Mouse (Mus musculus) limb, embryonic 15.5 days (tissue): ENCODE data around the gene Trim61. TPM values are rescaled to one million over a fixed set of nuclear protein-coding genes. Genes with fewer than 3 reads are reported as not detected.
A peak's percentile ranks its signal among the peaks of the same experiment; 100 is the strongest.
"Not testable (repeated sequence)": the region's sequence is repeated elsewhere in the genome, so short reads cannot be mapped to it uniquely, and the experiment has no call there.

ENCODE experiments used
- ATAC-seq: fragments of 200-750 bp; cut with Nextera tagmentation; 2 replicates; pipeline ENCODE4 v1.8.0; 2017; ENCODE audit warnings: low read depth, moderate TSS enrichment; ENCODE audit not compliant: insufficient number of reproducible peaks, low FRiP score, low TSS enrichment
- H3K27ac ChIP-seq: fragments of 300-500 bp; sonication (generic); 2 replicates; pipeline ENCODE4 v1.5.1; 2015; ENCODE audit warnings: moderate library complexity, mild to moderate bottlenecking, inconsistent platforms
- H3K27me3 ChIP-seq: fragments of 300-500 bp; sonication (generic); 2 replicates; pipeline ENCODE4 v1.6.1; 2015; ENCODE audit warnings: inconsistent platforms
- H3K36me3 ChIP-seq: fragments of 300-500 bp; sonication (generic); 2 replicates; pipeline ENCODE4 v1.6.1; 2015; ENCODE audit warnings: inconsistent platforms
- H3K4me1 ChIP-seq: fragments of 300-500 bp; sonication (generic); 2 replicates; pipeline ENCODE4 v1.6.1; 2015; ENCODE audit warnings: inconsistent platforms
- H3K4me2 ChIP-seq: fragments of 300-500 bp; sonication (generic); 2 replicates; pipeline ENCODE4 v1.6.1; 2015; ENCODE audit warnings: mild to moderate bottlenecking, inconsistent platforms
- H3K4me3 ChIP-seq: fragments of 300-500 bp; sonication (generic); 2 replicates; pipeline ENCODE4 v1.5.1; 2015; ENCODE audit warnings: mild to moderate bottlenecking, inconsistent platforms
- H3K9ac ChIP-seq: fragments of 300-500 bp; sonication (generic); 2 replicates; pipeline ENCODE4 v1.6.1; 2015; ENCODE audit warnings: inconsistent platforms
- H3K9me3 ChIP-seq: fragments of 300-500 bp; sonication (generic); 2 replicates; pipeline ENCODE4 v1.6.1; 2016; ENCODE audit warnings: inconsistent platforms
- WGBS: fragments of 180-500 bp; shearing (Covaris S2); methylation state at CpG from one replicate; pipeline ENCODE4 v1.1.7; 2015; 5-methylcytosine and 5-hydroxymethylcytosine counted together
- polyA plus RNA-seq: library from polyadenylated mRNA; unstranded; fragments of >200 nt; fragmentation: Nextera tagmentation; extraction: Ambion mirVana; gene quantifications from 2 replicates; pipeline ENCODE4 v1.2.1, GENCODE M21; 2015

Gene Trim61
- polyA plus RNA-seq, 1 experiment from 2014 or later = 0.37 TPM

GRCm38 (mm10) chr8:65037117-65037533 lies 18.8 kb upstream of the Trim61 start, which contains the start of gene Apela:
Gene Apela (minus strand): TSS chr8:65037336.
- ATAC-seq = peak; percentile 44; the same call in 1 of the 2 replicates
- no peaks in the 10 kb centered on the region for H3K27me3 ChIP-seq
- H3K4me3 ChIP-seq = peak within 1 kb of the TSS; percentile 33
- WGBS = under 1% methylated on average over 8 of the region's 8 CpGs
- no peaks in the 10 kb centered on the region for H3K36me3 ChIP-seq
- no peaks in the 10 kb centered on the region for H3K9me3 ChIP-seq
- H3K27ac ChIP-seq = peak within 1 kb of the TSS; percentile 72; the same call in 1 of the 2 replicates
- peaks cover 11% of the 10 kb centered on the region for H3K4me1 ChIP-seq
- peak within 1 kb of the TSS; percentile 48 for H3K4me2 ChIP-seq
- H3K9ac ChIP-seq = no peak within 1 kb of the TSS

- Histone ChIP-seq H3K4me2 (no peak overlapping the region), H3K4me3 (no peak overlapping the region), H3K27ac (no peak overlapping the region), H3K36me3 (no peaks in the 10 kb centered on the region), H3K9ac (no peak overlapping the region), H3K27me3 (no peaks in the 10 kb centered on the region), H3K9me3 (no peaks in the 10 kb centered on the region), H3K4me1 (peaks cover 15% of the 10 kb centered on the region)
- no peak for ATAC-seq
- 36% methylated on average over 2 of the region's 2 CpGs for WGBS
Measured at GRCm38 (mm10) chr8:65034136-65034535, 15.8 kb upstream of the Trim61 start.

- Histone ChIP-seq H3K36me3 (no peaks in the 10 kb centered on the region), H3K27me3 (no peaks in the 10 kb centered on the region), H3K4me1 (peaks cover 15% of the 10 kb centered on the region), H3K4me2 (no peak overlapping the region), H3K4me3 (no peak overlapping the region), H3K27ac (no peak overlapping the region), H3K9me3 (no peaks in the 10 kb centered on the region), H3K9ac (no peak overlapping the region)
- 85% methylated on average over 13 of the region's 13 CpGs for WGBS
- no peak for ATAC-seq
Measured at GRCm38 (mm10) chr8:65033056-65033455, 14.7 kb upstream of the Trim61 start.

- no peaks in the 10 kb centered on the region for H3K9me3 ChIP-seq
- 100% methylated on average over 1 of the region's 1 CpGs for WGBS
- no peak for ATAC-seq
- no peak overlapping the region for H3K27ac ChIP-seq
- H3K4me2 ChIP-seq = no peak overlapping the region
- no peak overlapping the region for H3K4me3 ChIP-seq
- H3K27me3 ChIP-seq = no peaks in the 10 kb centered on the region
- H3K4me1 ChIP-seq = peaks cover 8% of the 10 kb centered on the region; the same call in 1 of the 2 replicates
- H3K9ac ChIP-seq = no peak overlapping the region
- no peaks in the 10 kb centered on the region for H3K36me3 ChIP-seq
Measured at GRCm38 (mm10) chr8:65032107-65032506, 13.8 kb upstream of the Trim61 start.

GRCm38 (mm10) chr8:65030735-65031485 lies 12.6 kb upstream of the Trim61 start:
- no peak overlapping the region for H3K4me3 ChIP-seq
- no peaks in the 10 kb centered on the region for H3K9me3 ChIP-seq
- H3K27ac ChIP-seq = no peak overlapping the region
- no peak overlapping the region for H3K9ac ChIP-seq
- no peak overlapping the region for H3K4me2 ChIP-seq
- no peak for ATAC-seq
- 44% methylated on average over 4 of the region's 4 CpGs for WGBS
- H3K4me1 ChIP-seq = peaks cover 5% of the 10 kb centered on the region; the same call in 1 of the 2 replicates
- H3K27me3 ChIP-seq = no peaks in the 10 kb centered on the region
- H3K36me3 ChIP-seq = no peaks in the 10 kb centered on the region

GRCm38 (mm10) chr8:65029776-65030175 lies 11.5 kb upstream of the Trim61 start:
- Histone ChIP-seq H3K4me3 (no peak overlapping the region), H3K27me3 (no peaks in the 10 kb centered on the region), H3K4me2 (no peak overlapping the region), H3K36me3 (no peaks in the 10 kb centered on the region), H3K9ac (no peak overlapping the region), H3K27ac (no peak overlapping the region), H3K9me3 (no peaks in the 10 kb centered on the region), H3K4me1 (0 out of 2 replicates have a peak, but pooled peaks cover 3% of the 10 kb centered on the region)
- WGBS = 49% methylated on average over 4 of the region's 4 CpGs
- ATAC-seq = no peak

GRCm38 (mm10) chr8:65028959-65029686 lies 10.8 kb upstream of the Trim61 start:
- 64% methylated on average over 12 of the region's 12 CpGs for WGBS
- no peak overlapping the region for H3K4me3 ChIP-seq
- H3K4me1 ChIP-seq = 0 out of 2 replicates have a peak, but pooled peaks cover 3% of the 10 kb centered on the region
- no peaks in the 10 kb centered on the region for H3K27me3 ChIP-seq
- H3K27ac ChIP-seq = no peak overlapping the region
- no peak overlapping the region for H3K9ac ChIP-seq
- no peak overlapping the region for H3K4me2 ChIP-seq
- H3K9me3 ChIP-seq = no peaks in the 10 kb centered on the region
- ATAC-seq = no peak
- H3K36me3 ChIP-seq = no peaks in the 10 kb centered on the region

- Histone ChIP-seq H3K4me2 (no peak overlapping the region), H3K36me3 (no peaks in the 10 kb centered on the region), H3K4me1 (no peaks in the 10 kb centered on the region), H3K27ac (no peak overlapping the region), H3K27me3 (no peaks in the 10 kb centered on the region), H3K9me3 (no peaks in the 10 kb centered on the region), H3K4me3 (no peak overlapping the region), H3K9ac (no peak overlapping the region)
- ATAC-seq = no peak
- 45% methylated on average over 8 of the region's 8 CpGs for WGBS
Measured at GRCm38 (mm10) chr8:65022485-65022884, 4.2 kb upstream of the Trim61 start.

GRCm38 (mm10) chr8:65007616-65008015 lies 10.7 kb downstream of the Trim61 start:
- WGBS = 73% methylated on average over 6 of the region's 6 CpGs
- not testable (repeated sequence) for H3K4me2 ChIP-seq, H3K9me3 ChIP-seq, H3K36me3 ChIP-seq, ATAC-seq, H3K27ac ChIP-seq, H3K27me3 ChIP-seq, H3K4me3 ChIP-seq, H3K4me1 ChIP-seq, H3K9ac ChIP-seq

GRCm38 (mm10) chr8:64998806-64999365 lies 19.4 kb downstream of the Trim61 start:
- H3K27ac ChIP-seq = no peak overlapping the region
- H3K4me3 ChIP-seq = no peak overlapping the region
- 45% methylated on average over 4 of the region's 4 CpGs for WGBS
- no peaks in the 10 kb centered on the region for H3K27me3 ChIP-seq
- H3K9ac ChIP-seq = no peak overlapping the region
- no peak overlapping the region for H3K4me2 ChIP-seq
- no peaks in the 10 kb centered on the region for H3K36me3 ChIP-seq
- no peaks in the 10 kb centered on the region for H3K9me3 ChIP-seq
- no peaks in the 10 kb centered on the region; the same call in 1 of the 2 replicates for H3K4me1 ChIP-seq
- ATAC-seq = peak; percentile 56; the same call in 1 of the 2 replicates

- no peaks in the 10 kb centered on the region for H3K27me3 ChIP-seq
- 85% methylated on average over 4 of the region's 4 CpGs for WGBS
- no peaks in the 10 kb centered on the region for H3K9me3 ChIP-seq
- H3K4me2 ChIP-seq = no peak within 1 kb of the TSS
- H3K36me3 ChIP-seq = no peaks in the 10 kb centered on the region
- H3K4me3 ChIP-seq = no peak within 1 kb of the TSS
- H3K4me1 ChIP-seq = no peaks in the 10 kb centered on the region
- no peak for ATAC-seq
- H3K27ac ChIP-seq = no peak within 1 kb of the TSS
- no peak within 1 kb of the TSS for H3K9ac ChIP-seq
Measured at GRCm38 (mm10) chr8:64987731-64988130, 30.6 kb downstream of the Trim61 start, which contains the start of gene Trim75. Gene Trim75 (minus strand): TSS chr8:64987831.
